Mouse (Mus musculus): Measurements from ENCODE around the gene Ppp4r1. TPM values are rescaled to one million over a fixed set of nuclear protein-coding genes. Genes with fewer than 3 reads are reported as not detected.

Gene Ppp4r1
- polyA plus RNA-seq, 3 experiments from 2014 or later = 17.2 to 32.9 (median 20.8) TPM

- ATAC-seq = no peak
These were observed 23.6 kb downstream of the Ppp4r1 start for GRCm38 (mm10) chr17:65805966-65806365.

GRCm38 (mm10) chr17:65806416-65806815 lies 24.0 kb downstream of the Ppp4r1 start:
- ATAC-seq = no peak

- ATAC-seq = no peak
These were observed 28.7 kb downstream of the Ppp4r1 start for GRCm38 (mm10) chr17:65811032-65811431.

GRCm38 (mm10) chr17:65813763-65814162 lies 31.4 kb downstream of the Ppp4r1 start:
- no peak for ATAC-seq

GRCm38 (mm10) chr17:65820197-65820596 lies 37.8 kb downstream of the Ppp4r1 start:
- ATAC-seq = no peak

GRCm38 (mm10) chr17:65822423-65822822 lies 40.0 kb downstream of the Ppp4r1 start:
- no peak for ATAC-seq

GRCm38 (mm10) chr17:65824246-65824645 lies 41.9 kb downstream of the Ppp4r1 start:
- ATAC-seq = no peak

GRCm38 (mm10) chr17:65826257-65826656 lies 43.9 kb downstream of the Ppp4r1 start:
- peak; percentile 69 for ATAC-seq

- ATAC-seq = no peak
These were observed 44.9 kb downstream of the Ppp4r1 start for GRCm38 (mm10) chr17:65827119-65827840.

GRCm38 (mm10) chr17:65827904-65828303 lies 45.5 kb downstream of the Ppp4r1 start:
- no peak for ATAC-seq

- no peak for ATAC-seq
These were observed 46.6 kb downstream of the Ppp4r1 start for GRCm38 (mm10) chr17:65828951-65829350.

- ATAC-seq = no peak
These were observed 48.0 kb downstream of the Ppp4r1 start for GRCm38 (mm10) chr17:65830216-65830863.

- no peak for ATAC-seq
These were observed 51.5 kb downstream of the Ppp4r1 start for GRCm38 (mm10) chr17:65833891-65834290.

- no peak for ATAC-seq
These were observed 54.4 kb downstream of the Ppp4r1 start for GRCm38 (mm10) chr17:65836746-65837145.

- no peak for ATAC-seq
These were observed 57.3 kb downstream of the Ppp4r1 start for GRCm38 (mm10) chr17:65839541-65840256.

GRCm38 (mm10) chr17:65842669-65843381 lies 60.5 kb downstream of the Ppp4r1 start:
- ATAC-seq = no peak

GRCm38 (mm10) chr17:65845423-65845822 lies 63.0 kb downstream of the Ppp4r1 start:
- ATAC-seq = no peak

- no peak for ATAC-seq
These were observed 65.5 kb downstream of the Ppp4r1 start for GRCm38 (mm10) chr17:65847694-65848449.

- no peak for ATAC-seq
These were observed 68.1 kb downstream of the Ppp4r1 start for GRCm38 (mm10) chr17:65850487-65850886.

- no peak for ATAC-seq
These were observed 69.4 kb downstream of the Ppp4r1 start for GRCm38 (mm10) chr17:65851749-65852148.

- ATAC-seq = no peak
These were observed 71.0 kb downstream of the Ppp4r1 start for GRCm38 (mm10) chr17:65853326-65853725.

GRCm38 (mm10) chr17:65854006-65854405 lies 71.6 kb downstream of the Ppp4r1 start:
- no peak for ATAC-seq

All from inflammation-experienced regulatory T-cells, adult 6 months (primary cell).